Mouse (Mus musculus): ENCODE data around the gene Smyd3. TPM values are rescaled to one million over a fixed set of nuclear protein-coding genes. Genes with fewer than 3 reads are reported as not detected.
A peak's percentile ranks its signal among the peaks of the same experiment; 100 is the strongest.

Gene Smyd3
- polyA plus RNA-seq, 1 experiment from 2014 or later: 18.3 TPM

DNA sequence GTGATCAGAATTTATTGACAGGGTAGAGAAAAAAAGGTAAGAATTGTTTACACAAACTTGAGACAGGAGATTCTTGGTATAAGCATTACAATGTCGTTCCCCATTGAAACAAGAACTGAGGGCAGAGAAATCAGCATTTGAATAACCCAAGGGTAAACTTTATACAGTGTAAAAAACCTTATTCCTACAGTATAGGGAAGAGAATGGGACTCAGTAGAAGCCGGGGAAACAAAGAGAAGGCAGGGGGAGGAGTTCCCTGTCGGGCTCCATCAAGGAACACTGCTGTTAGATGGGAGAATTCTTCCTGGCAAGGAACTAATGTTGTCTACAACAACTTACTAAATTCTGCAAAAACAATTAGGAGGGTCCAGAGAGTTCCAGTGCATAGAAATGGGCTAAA, 250.9 kb downstream of the Smyd3 start:
- Histone ChIP-seq H3K9me3 (replicated peaks; ENCODE audit: low read length) (no peaks in the 10 kb centered on the region; the same call in 1 of the 2 replicates), H3K9ac (ENCODE audit: low read depth, low read length) (no peak overlapping the region), H3K4me2 (ENCODE audit: low read length) (no peak overlapping the region), H3K4me3 (replicated peaks; ENCODE audit: low read depth, low read length) (no peak overlapping the region), H3K27ac (no peak overlapping the region), H3K36me3 (ENCODE audit: insufficient read depth, low read length) (no peaks in the 10 kb centered on the region; the same call in 1 of the 2 replicates), H3K27me3 (ENCODE audit: insufficient read depth, low read length) (no peaks in the 10 kb centered on the region), H3K4me1 (replicated peaks; ENCODE audit: insufficient read depth, low read length) (no peaks in the 10 kb centered on the region)
- DNase-seq (ENCODE audit: low spot score): no peak
- TF ChIP-seq CTCF (IDR thresholded peaks at IDR 0.05; ENCODE audit: low read depth): no peak
- WGBS: 80% methylated on average over 3 of the region's 3 CpGs
- ATAC-seq (replicated peaks; ENCODE audit: low FRiP score, low read depth): no peak

DNA sequence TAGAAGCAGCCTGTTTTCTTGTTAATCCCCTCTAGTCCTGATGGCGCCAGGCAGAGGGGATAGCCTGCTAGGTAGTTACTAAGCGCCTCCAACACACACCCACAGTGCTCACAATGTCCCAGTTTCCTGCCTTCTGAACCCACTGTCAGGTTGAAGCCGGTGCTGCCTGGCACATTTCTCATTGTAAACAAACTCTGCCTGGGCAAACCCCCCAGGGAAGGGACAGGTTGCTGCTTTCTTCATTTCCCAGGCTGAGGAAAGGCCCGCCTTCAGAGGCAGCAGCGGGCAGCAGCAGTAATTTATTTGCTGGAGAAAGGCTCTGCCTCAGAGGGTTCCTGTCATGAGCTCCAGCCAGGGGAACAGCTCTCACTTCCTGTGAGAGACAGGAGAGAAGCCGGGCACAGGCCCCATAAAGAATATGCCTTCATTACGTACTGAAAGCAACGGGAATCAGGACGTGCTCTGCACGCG, 256.3 kb downstream of the Smyd3 start:
- DNase-seq (ENCODE audit: low spot score) (peak; percentile 34), ATAC-seq (replicated peaks; ENCODE audit: low FRiP score, low read depth) (no peak)
- H3K9me3 ChIP-seq (replicated peaks; ENCODE audit: low read length): no peaks in the 10 kb centered on the region
- H3K4me2 ChIP-seq (ENCODE audit: low read length): no peak overlapping the region
- no peaks in the 10 kb centered on the region for H3K36me3 ChIP-seq (ENCODE audit: insufficient read depth, low read length)
- H3K27me3 ChIP-seq (ENCODE audit: insufficient read depth, low read length): no peaks in the 10 kb centered on the region
- H3K27ac ChIP-seq: no peak overlapping the region
- WGBS: 36% methylated on average over 11 of the region's 11 CpGs
- no peak for TF ChIP-seq CTCF (IDR thresholded peaks at IDR 0.05; ENCODE audit: low read depth)
- no peaks in the 10 kb centered on the region; the same call in 1 of the 2 replicates for H3K4me1 ChIP-seq (replicated peaks; ENCODE audit: insufficient read depth, low read length)
- no peak overlapping the region for H3K4me3 ChIP-seq (replicated peaks; ENCODE audit: low read depth, low read length)
- H3K9ac ChIP-seq (ENCODE audit: low read depth, low read length): no peak overlapping the region

DNA sequence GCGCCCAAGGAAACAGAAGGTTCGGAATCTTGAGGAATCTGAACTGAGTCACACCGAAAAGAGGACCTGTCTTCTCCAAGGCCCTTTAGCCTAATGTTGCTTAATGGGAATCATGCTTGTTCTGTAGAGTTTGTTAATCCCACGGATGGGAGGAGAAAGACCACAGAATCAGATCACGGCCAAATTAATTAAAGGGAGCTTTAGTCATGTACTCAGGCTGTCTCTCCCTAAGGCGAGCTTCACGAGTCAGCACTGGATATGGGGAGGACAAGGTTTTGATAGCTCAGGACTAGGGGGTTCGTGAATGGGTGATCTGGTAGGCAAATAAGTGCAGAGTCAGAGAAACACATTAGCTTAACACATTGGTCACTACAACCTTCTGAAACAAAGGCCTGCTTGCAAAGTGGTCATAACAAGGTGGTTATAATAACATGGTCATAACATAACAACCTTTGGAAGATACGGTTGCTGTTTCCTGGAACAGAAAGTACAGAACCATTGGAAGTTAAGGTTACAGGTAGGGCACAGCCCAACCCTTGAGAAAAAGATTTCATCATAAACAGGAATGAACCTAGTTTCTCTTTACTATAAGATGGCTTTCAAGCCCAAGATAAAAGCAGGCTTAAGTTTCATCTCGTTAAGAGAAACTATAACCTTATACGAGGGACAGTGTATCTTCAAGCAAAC, 261.9 kb downstream of the Smyd3 start:
- Histone ChIP-seq H3K9me3 (replicated peaks; ENCODE audit: low read length) (no peaks in the 10 kb centered on the region), H3K4me2 (ENCODE audit: low read length) (no peak overlapping the region), H3K4me3 (replicated peaks; ENCODE audit: low read depth, low read length) (no peak overlapping the region), H3K27me3 (ENCODE audit: insufficient read depth, low read length) (no peaks in the 10 kb centered on the region), H3K36me3 (ENCODE audit: insufficient read depth, low read length) (no peaks in the 10 kb centered on the region), H3K9ac (ENCODE audit: low read depth, low read length) (no peak overlapping the region), H3K4me1 (replicated peaks; ENCODE audit: insufficient read depth, low read length) (no peaks in the 10 kb centered on the region; the same call in 1 of the 2 replicates), H3K27ac (no peak overlapping the region)
- TF ChIP-seq CTCF (IDR thresholded peaks at IDR 0.05; ENCODE audit: low read depth): no peak
- no peak for ATAC-seq (replicated peaks; ENCODE audit: low FRiP score, low read depth)
- WGBS: 82% methylated on average over 11 of the region's 11 CpGs
- DNase-seq (ENCODE audit: low spot score): no peak

DNA sequence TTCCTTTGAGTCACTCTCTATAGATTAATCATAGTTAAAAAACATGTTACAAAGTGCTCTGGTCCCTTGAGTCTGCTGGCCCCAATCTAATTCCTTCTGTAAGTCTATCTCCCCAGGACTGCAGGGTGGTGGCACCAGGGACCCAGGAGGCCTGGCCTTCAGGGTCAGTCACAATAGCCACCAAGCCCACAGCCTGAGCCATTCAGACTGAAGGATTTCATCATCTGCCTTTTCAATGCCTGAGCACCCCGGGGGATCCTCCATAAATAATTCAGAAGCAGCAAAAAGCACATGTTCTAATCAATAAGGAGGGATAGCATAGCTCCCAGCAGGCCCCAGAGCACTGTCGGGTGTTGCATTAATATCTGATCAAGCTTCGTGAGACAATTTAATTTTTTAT, 263.3 kb downstream of the Smyd3 start:
- no peak for TF ChIP-seq CTCF (IDR thresholded peaks at IDR 0.05; ENCODE audit: low read depth)
- H3K4me2 ChIP-seq (ENCODE audit: low read length): no peak overlapping the region
- 67% methylated on average over 3 of the region's 3 CpGs for WGBS

DNA sequence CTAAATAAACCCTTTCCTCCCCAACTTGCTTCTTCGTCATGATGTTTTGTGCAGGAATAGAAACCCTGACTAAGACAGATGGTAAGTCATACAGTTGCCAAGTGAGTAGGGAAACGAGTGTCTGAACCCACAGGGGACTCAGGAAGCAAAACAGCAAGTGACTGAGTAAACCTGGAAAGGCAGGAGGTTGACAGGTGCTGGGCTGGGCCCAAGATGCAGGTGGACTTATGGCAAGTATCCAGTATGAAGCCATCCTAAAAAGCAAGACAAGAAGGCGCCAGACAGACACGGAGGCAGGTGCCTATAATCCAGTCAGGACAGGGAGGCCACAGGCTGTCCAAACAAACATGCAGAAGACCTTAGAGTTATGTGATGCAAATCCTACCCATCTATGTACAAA, 265.2 kb downstream of the Smyd3 start:
- no peaks in the 10 kb centered on the region for H3K36me3 ChIP-seq (ENCODE audit: insufficient read depth, low read length)
- no peaks in the 10 kb centered on the region; the same call in 1 of the 2 replicates for H3K4me1 ChIP-seq (replicated peaks; ENCODE audit: insufficient read depth, low read length)
- 71% methylated on average over 4 of the region's 4 CpGs for WGBS
- ATAC-seq (replicated peaks; ENCODE audit: low FRiP score, low read depth) (no peak), DNase-seq (ENCODE audit: low spot score) (no peak)
- TF ChIP-seq CTCF (IDR thresholded peaks at IDR 0.05; ENCODE audit: low read depth): no peak
- H3K27me3 ChIP-seq (ENCODE audit: insufficient read depth, low read length): no peaks in the 10 kb centered on the region
- no peak overlapping the region for H3K4me3 ChIP-seq (replicated peaks; ENCODE audit: low read depth, low read length)
- H3K9ac ChIP-seq (ENCODE audit: low read depth, low read length): no peak overlapping the region
- no peaks in the 10 kb centered on the region for H3K9me3 ChIP-seq (replicated peaks; ENCODE audit: low read length)
- H3K27ac ChIP-seq: no peak overlapping the region
- no peak overlapping the region for H3K4me2 ChIP-seq (ENCODE audit: low read length)

More for the DNA sequence above, 263.3 kb downstream of the Smyd3 start:
- Histone ChIP-seq H3K9ac (ENCODE audit: low read depth, low read length) (no peak overlapping the region), H3K4me1 (replicated peaks; ENCODE audit: insufficient read depth, low read length) (no peaks in the 10 kb centered on the region; the same call in 1 of the 2 replicates), H3K27me3 (ENCODE audit: insufficient read depth, low read length) (no peaks in the 10 kb centered on the region), H3K36me3 (ENCODE audit: insufficient read depth, low read length) (no peaks in the 10 kb centered on the region), H3K4me3 (replicated peaks; ENCODE audit: low read depth, low read length) (no peak overlapping the region), H3K9me3 (replicated peaks; ENCODE audit: low read length) (no peaks in the 10 kb centered on the region), H3K27ac (no peak overlapping the region)
- ATAC-seq (replicated peaks; ENCODE audit: low FRiP score, low read depth): no peak
- DNase-seq (ENCODE audit: low spot score): no peak

DNA sequence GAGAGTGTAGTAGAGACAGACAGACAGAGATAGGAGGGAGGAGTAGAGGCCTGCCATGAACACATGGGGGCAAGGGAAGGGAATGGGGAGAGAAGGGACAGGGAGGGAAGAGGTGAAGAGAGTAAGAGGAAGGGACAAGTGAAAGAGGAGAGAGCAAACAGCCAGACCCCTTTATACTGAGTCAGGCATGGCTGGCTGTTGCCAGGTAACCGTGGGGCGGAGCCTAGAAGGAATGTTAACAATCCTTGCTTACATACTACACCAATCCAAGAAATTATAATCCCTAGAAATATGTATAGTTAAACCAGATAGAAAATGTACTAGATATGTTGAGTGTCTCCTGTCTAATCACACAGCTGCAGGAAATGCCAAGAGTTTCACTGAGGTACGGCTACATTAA, 267.5 kb downstream of the Smyd3 start:
- no peak overlapping the region for H3K4me2 ChIP-seq (ENCODE audit: low read length)
- WGBS: 84% methylated on average over 3 of the region's 3 CpGs
- no peak for DNase-seq (ENCODE audit: low spot score)
- no peak for TF ChIP-seq CTCF (IDR thresholded peaks at IDR 0.05; ENCODE audit: low read depth)
- no peaks in the 10 kb centered on the region for H3K9me3 ChIP-seq (replicated peaks; ENCODE audit: low read length)
- H3K27me3 ChIP-seq (ENCODE audit: insufficient read depth, low read length): no peaks in the 10 kb centered on the region
- H3K4me1 ChIP-seq (replicated peaks; ENCODE audit: insufficient read depth, low read length): no peaks in the 10 kb centered on the region; the same call in 1 of the 2 replicates
- no peak for ATAC-seq (replicated peaks; ENCODE audit: low FRiP score, low read depth)
- H3K36me3 ChIP-seq (ENCODE audit: insufficient read depth, low read length): no peaks in the 10 kb centered on the region
- H3K27ac ChIP-seq: no peak overlapping the region
- no peak overlapping the region for H3K9ac ChIP-seq (ENCODE audit: low read depth, low read length)
- H3K4me3 ChIP-seq (replicated peaks; ENCODE audit: low read depth, low read length): no peak overlapping the region
